Mouse (Mus musculus) R1 (cell line): ENCODE measurements around the gene Fam160b1.

Source experiments
- DNase-seq: peaks from one replicate; pipeline ENCODE4 v3.0.0-alpha.2; 2018; ENCODE audit warnings: low read depth, low spot score

Fam160b1 gene

DNA sequence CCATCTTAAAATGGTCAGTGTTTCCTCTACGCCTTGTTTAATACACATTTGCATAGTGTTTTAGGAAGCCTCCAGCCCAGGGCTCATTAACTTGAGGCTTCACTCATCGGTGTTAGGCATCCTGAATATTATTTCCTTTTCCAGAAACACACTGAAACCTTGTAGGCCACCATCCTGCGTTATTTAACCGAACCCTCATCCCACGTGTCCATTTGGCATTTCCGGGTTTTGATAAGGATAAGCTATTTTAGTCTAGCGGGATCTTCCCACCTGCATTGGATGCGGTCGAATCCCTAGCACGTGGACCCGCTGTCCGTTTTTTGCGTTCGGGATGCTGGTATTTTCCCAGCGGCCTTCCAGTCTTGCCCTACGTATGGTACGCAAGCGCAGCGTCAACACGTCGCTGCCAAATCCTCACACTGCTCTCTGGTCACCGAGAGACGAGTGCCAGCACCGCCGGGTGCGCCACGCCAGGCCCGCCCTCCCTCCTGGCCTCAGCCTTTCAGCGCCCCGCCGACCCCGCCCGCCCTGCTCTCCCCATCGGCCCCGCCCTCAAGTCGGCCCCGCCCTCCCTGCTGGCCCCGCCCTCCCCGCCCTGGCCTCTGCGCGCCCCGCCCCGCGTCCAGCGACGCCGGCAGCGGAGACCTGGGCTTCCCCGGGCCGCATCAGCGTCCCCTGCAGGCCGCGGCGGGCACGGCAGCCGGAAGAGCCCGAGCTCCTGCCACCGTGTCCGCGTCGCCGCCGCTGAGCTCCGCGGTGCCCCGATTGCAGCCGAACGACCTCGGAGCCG, at the start of gene Fam160b1:
Gene Fam160b1 (plus strand): TSS at position 340 of the 790 bp plus-strand sequence.
- peak; percentile 93 for DNase-seq

DNA sequence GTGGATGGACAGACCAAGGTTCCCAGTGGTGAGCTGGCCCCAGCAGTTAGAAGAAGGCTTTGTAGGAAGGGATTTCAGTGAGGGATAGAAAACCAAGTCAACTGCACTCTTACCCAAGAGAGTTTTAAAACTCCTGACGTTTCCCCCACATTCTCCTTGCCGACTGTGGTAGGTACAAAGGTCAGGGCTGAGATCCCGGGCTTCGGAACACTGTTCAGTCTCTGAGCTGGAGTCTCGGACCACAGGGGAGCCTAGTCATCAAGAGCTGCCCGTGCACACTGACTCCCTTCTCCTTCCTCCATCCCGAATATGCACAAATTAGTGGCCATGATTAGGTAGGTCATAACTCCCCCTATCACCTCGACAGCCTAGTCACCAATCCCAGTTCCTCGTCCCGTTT, 47.3 kb upstream of the Fam160b1 start:
- no peak for DNase-seq

DNA sequence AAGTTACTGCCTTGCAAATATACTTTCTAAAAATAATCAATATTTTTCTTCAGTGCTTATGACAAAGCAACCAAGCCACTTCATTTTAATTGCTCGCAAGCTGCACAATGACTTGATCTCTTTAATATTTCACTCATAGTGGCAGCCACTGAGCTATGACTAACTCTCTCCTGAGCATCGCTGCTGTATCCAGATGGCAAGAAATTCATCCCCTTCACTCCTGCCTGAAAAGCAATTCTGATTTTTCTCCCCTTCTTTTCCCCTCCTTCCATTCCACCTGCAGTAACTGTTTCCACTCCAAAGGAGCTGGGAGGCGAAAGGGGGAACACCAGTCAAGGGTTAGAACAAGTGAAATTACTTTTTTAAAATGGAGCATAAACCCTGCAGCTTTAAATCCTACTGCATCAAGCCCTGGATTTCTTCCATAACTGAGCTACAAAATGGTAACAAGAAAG, 46.6 kb upstream of the Fam160b1 start:
- no peak for DNase-seq

DNA sequence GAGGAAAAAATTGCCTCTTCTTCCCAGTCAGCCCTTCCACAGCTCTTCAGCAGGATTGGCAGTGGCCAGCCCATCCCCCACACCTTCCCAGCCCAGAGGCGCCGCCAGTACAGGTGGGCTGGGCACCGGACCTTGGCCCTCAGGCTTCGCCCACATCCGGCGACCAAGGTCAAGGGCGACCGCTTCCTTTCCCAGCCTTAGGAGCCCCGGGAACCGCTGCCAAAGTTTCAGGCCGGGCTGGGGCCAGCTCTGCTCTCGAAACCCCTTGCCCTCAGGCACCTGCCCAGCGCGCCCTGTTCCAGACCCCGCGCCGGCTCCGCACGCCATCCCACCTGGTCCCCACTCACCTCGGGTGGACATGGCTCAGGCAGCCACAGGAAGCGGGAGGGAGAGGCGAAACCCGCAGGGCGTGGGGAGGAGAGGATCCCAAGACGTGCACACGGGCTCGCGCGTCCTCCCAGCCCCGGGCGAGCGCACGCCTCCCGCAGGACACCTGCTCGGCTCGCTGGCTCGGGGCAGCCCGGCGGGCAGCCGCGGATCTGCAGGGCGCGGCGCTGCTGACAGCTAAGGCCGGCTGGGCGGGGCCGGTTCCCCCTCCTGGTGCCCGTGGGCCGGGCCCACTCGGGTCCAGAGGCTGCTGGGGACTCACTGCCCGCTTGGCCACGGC, 46.0 kb upstream of the Fam160b1 start, which contains the start of gene Ablim1:
Gene Ablim1 (minus strand): TSS at position 574 of the 667 bp plus-strand sequence.
- no peak for DNase-seq

DNA sequence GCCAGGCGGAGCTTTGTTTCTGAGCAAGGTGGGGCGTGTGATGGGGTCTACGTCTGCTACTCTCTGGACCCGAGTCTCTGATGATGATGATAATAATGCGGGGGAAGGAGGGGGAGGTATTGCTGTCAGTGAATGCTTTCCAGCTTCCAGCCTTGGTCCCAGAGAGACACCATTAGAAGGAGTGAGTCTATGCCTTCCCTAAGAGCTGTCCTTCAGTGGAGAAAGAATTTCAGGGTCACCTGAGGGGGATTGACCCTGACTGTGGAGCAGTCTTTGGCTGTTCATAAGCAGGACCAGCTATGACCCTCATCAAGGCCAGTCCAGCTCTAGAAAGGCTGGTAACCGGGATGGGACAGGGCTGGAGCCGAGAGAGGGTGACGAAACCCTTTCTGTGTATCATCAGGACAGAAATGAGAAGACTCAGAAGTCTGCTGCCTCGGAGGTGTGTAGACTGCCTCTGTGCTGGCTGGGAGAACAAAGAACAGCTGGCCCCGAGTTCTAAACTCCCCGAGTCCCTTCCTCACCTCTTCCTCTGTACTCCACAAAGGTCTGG, 45.4 kb upstream of the Fam160b1 start:
- DNase-seq, result no peak

DNA sequence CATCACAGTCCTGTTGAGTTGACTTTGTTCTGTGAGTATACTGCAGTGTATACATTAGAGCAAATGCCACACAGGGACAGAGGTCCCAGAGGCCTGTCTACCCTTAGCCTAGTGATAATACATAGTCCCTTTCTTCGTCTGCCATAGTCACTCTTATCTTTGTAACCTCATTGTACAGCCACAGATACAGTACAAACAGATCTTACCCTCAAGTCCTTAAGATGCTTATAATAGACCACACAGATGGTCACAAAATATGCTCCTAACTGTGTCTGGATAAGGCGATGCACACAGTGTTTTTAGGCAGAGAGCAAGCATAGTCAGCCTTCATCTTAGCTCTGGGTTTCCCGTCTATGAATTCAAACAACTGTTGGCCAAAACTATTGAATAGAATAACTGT, 43.9 kb upstream of the Fam160b1 start:
- DNase-seq, result no peak

DNA sequence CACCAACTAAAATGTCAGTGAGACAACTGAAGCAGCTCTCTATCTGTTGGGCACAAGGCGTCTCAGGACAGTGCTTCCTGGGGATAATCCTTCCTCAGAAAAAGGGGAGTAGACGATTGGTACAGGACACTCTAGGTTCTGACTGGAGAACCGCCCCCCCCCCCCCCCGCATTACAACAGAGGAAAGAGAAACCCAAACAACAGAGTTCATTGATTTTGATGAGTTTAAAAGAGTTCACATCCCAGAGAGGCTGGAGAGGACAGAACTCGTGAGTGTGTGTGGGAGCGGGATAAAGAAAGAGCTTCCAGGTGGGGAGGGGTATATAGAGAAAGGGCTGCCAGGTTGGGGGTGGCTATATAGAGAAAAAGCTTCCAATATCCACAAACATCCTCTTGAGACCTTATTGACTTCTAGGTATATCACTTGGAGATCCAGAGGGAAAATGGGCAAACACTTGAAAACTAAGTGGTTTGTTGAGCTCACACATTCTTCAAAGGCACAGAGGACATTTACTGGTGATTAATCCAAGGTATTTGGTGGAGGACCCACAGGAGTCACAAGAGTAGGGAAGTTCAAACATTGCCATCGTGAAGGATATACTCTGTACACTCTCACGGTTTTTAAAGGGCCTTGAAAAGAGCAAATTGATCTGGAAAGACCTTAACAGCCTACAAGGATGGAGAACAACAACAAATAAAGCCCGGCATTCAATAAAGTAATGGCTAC, 39.7 kb upstream of the Fam160b1 start:
- DNase-seq, result no peak

DNA sequence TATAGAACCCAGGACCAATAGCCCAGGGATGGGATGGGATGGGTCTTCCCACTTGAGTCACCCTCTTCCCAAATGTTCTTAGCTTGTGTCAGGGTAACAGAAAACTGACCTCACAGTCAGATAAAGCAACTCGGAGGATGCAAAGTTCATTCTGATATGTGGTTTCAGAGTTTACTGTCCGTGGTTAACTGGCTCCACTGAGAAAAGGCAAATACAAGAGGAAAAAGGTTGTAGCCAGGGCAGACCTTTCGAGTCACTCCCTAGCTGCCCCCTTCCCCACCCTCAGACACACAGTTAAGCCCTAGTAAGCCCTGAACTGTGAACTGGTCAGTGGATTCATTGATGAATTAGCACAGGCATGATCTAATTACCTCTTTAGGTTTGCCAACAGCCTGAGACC, 38.6 kb upstream of the Fam160b1 start:
- DNase-seq, result no peak

DNA sequence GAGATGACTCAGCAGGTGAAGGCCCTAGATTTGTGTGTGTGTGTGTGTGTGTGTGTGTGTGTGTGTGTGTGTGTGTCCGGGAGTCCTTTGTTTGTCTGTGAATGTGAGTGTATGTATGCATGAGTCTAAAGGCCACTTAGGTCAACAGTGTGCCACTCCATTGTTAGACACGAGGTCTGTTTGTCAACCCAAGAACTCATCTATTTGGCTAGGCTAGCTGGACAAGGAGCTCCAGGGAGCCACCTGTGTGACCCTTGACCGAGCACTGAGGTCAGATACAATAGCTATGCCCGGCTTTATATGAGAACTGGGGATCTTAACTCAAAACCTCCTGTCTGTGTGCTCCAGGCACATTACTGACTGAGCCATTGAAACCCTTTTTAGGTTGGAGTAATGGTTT, 38.0 kb upstream of the Fam160b1 start:
- DNase-seq, result no peak

DNA sequence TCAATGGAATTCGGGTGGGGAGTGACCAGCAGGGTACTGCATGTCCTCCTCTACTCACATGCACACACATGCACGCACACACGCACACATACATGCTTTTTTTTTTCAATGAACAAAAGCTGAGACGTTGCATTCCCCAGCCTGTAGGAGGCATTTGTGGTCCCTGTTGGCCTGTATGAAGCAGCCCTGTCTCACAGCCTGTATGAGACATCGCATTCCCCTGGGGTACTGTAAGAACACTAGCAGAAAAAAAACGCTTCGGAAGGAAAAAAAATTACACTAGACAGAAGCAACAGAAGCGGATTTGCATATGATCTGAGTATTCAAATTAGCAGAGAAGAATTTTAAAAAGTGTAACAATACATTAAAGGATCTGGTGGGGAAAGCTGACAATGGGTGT, 37.4 kb upstream of the Fam160b1 start:
- DNase-seq, result no peak

DNA sequence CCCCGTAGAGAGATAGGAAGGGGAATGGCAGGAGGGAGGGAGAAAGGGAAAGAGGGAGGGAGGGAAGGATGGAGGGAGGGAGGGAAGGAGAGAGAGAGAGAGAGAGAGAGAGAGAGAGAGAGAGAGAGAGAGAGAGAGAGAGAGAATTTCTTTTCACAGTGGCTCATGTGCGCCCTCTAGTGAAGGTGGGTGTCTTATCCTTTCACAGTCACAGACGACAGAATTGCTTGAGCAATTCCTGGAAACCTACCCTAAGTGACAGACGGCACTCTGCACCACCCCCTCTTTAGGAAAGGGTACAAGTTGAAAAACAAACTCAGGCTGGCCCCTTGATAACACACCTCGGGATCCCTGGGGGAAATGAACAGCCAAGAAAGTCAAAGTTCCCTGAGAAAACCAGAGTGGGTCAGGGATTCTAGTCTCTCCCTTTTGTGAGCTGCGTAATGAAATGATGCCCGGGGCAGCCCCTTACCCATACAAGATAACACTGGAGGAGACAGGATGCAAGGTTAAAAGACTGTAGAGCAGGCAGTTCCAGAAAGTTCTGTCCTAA, 34.7 kb upstream of the Fam160b1 start:
- DNase-seq, result peak; percentile 60

DNA sequence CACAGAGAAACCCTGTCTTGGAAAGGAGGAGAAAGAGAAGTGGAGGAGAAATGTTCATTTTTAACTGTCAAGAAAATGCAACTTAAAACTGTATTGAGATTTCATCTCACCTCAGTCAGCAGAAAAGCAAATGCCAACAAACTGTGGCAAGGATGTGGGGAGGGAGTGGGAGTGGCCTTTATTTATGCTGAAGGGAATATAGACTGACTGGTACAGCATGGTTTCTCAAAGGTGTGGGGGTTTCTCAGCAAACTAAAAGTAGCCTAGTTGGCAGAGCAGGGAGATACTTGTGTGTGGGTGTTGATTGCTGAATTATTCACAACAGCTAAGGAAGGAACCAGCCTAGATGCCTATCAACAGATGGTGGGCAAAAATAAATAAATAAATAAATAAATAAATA, 32.8 kb upstream of the Fam160b1 start:
- no peak for DNase-seq

DNA sequence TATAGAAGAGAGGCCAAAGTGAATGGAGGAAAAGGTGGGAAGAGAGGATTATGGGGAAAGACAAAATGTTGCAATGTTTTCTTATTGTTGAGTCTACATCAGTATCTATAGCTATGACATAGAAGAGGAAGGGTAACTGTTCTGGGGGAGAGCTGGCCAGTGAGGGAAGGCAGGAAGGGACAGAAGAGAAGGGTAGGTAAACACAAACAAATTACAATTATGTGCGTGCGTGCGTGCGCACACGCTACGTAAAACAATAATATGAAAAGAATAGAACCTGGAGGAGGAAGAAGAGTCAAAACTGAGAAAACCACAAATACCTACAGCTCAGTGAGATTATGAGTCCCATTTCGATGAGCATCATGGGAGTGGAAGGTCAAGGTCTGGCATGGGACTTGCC, 32.2 kb upstream of the Fam160b1 start:
- DNase-seq, result no peak

DNA sequence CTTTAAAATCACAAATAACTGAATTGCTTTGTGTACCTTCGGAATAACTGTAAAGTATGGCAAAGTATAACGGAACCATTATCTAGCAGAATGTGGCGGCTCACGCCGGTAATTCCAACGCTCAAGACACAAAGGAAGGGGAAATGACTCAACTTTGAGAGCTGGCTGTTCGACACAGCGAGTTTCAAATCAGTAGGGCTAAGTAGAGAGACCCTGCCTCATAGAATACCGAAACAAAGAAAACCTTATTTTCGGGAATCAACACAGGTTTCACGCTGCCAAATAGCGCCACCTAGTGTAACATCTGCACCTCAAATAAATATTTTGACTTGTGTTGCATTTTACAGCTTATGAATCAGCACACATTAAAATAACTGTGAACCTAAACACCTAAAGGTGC, 31.7 kb upstream of the Fam160b1 start:
- DNase-seq, result peak; percentile 57

DNA sequence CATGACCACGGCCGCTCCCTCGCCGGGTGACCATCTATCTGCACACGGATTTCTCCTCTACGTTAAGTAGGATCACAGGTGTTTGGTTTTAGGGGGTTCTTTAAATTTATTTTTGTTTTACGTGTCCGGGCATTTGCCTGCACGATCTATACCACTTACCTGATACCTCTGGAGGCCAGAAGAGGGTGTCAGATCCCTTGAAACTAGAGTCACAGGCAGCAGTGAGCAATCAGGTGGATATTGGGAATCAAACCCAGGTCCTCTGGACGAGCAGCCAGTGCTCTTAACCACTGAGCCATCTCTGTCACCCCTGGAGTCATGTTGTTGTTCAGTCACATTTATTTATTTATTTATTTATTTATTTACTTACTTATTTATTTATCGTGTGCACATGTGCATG, 30.2 kb upstream of the Fam160b1 start:
- DNase-seq, result no peak

DNA sequence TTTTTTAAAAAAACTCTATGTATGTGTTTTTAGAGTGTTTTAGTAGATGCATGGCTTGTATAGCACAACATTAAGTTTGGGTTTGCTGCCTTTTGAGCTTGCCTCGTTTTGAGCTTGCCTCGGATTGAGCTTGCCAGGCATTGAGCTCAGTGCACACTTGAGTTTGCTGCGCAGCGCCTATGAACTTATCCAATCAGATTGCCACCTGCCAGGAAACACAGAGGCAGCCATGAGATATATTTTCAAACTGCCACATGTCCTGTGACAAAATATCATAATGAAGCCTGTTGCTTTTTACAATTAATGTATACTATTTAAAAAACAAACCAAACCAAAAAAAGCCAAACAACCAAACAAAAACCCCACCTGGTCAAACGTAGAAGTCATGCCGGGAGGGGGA, 29.2 kb upstream of the Fam160b1 start:
- DNase-seq, result no peak

DNA sequence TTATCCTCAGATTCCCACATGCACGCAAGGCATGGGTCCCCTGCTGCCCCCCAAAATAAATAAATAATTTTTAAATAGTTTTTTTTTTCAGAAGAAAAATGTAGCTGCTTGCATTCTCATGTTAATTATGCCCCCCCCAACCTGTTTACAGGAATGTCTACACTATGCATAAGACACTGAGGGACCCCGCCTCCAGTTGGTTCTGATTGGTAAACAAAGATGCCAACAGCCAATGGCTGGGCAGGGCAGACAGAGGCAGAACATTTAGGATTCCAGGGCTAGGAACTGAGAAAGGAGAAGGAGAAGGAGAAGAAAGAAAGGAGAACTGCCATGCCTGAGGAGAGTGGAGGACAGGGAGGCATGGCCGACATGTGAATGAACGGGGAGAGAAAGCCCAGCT, 27.1 kb upstream of the Fam160b1 start:
- DNase-seq, result peak; percentile 82

DNA sequence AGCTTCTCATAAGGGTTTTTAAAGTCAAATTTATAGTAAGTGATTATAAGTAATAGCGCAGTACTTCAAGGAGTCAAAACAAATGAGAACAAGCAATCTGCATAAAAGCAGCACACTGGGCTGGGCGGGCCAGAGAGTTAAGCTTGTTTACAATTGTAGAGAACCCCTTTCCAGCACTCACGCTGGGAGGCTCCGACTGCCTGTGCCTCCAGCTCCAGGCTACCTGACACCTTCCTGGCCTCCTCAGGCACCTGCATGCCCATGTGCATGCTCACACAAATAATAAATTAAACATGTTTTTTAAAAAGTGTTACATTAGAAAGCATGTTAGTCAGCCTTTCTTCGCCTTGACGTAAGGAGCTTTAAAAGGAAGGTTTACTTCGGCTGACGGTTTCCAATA, 25.3 kb upstream of the Fam160b1 start:
- no peak for DNase-seq

DNA sequence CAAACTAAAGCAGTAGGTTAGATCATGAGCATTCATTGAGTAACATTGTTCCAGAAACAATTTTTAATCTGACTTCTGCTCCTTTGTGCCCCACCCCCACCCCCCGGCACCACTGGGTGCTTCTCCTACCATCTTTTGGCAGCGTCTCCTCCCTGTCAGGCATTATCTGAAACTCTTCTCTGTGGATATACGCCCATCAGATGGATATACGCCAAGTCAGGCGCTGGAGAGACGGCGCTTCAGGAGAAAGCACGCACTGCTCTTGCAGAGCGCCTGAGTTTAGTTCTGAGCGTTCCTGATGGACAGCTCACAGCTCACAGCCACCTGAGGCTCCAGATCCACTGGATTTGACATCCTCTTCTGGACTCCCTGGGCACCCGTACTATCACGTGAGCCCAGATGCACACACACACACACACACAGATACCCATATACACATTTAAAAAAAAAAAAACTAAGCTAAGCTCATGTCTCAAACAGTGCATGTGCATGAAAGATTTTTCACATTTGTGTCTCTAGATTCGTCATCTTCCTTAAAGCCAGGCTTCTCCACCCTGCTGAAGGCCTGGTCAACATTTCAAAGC, 21.1 kb upstream of the Fam160b1 start:
- no peak for DNase-seq

DNA sequence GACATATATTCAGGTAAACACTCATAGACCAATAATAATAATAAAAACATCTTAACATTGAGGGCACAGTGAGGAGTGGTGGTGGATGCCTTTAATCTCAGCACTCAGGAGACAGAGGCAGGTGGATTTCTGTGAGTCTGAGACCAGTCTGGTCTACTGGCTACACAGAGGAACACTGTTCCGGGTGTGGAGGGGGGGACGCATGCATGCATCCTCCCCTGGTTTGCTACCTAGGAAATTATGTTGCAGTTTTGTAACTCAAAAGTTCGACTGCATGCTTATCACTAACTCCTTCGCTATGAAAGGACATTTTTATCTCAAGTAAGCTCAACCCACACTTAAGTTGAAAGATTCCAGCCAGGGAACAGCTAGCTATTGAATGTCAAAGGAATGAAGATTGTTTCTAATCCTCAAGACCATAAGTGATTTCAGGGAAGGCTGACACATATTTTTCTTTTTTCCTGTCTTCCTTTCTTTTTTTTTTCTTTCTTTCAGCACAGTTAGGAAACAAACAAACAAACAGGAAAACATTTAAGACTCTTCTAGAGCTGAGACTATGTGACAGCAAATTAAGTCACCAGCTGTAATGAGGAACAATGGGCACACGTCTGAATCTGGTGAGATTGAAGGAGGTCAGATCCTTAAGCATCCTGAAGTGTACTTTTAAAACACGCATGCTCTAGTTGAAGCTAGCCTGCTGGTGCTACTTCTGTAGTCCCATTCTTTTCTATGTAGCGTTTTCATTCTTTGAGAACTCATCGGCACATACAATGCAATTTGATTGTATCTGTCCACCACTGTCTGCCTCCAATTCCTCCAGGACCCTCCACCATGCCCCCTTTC, 19.4 kb upstream of the Fam160b1 start:
- no peak for DNase-seq

DNA sequence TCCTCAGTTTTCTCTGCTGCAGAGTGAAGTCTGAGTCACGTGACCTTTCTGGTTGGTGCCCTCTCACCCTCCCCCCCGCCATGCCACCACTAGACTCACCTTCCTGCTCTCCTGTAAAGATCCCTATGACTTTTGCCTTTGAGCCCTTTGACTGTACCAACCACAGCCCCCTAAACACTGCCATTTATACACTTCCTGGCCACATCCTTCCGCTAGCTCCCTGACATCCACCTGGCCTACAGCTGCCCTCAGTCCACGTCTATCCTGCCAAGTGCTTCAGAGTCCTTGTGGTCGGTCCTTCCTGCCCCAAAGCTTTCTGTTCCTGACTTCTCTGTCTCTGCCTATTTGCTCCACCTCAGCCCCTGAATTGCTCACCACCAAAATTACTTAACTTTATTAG, 16.6 kb upstream of the Fam160b1 start:
- DNase-seq, result no peak
